Mouse (Mus musculus) hindbrain, embryonic 10.5 days (tissue): ENCODE measurements around the gene Atp13a5. TPM values are rescaled to one million over a fixed set of nuclear protein-coding genes. Genes with fewer than 3 reads are reported as not detected.

Experiments
- DNase-seq: peaks from one replicate; pipeline ENCODE4 v3.0.0-alpha.2; 2017; ENCODE audit warnings: low spot score
- H3K27ac ChIP-seq: fragments of 300-500 bp; sonication (generic); 2 replicates; pipeline ENCODE4 v1.5.1; 2016; ENCODE audit warnings: mild to moderate bottlenecking, moderate library complexity
- H3K27me3 ChIP-seq: fragments of 300-500 bp; sonication (generic); 2 replicates; pipeline ENCODE4 v1.6.1; 2016; ENCODE audit warnings: mild to moderate bottlenecking; ENCODE audit not compliant: poor library complexity, insufficient read depth, severe bottlenecking
- H3K36me3 ChIP-seq: fragments of 300-500 bp; sonication (generic); 2 replicates; pipeline ENCODE4 v1.6.1; 2016; ENCODE audit warnings: mild to moderate bottlenecking, moderate library complexity
- H3K4me1 ChIP-seq: fragments of 300-500 bp; sonication (generic); replicated peaks from 2 replicates; pipeline ENCODE4 v1.6.1; 2016; ENCODE audit warnings: mild to moderate bottlenecking
- H3K4me3 ChIP-seq: fragments of 300-500 bp; sonication (generic); 2 replicates; pipeline ENCODE4 v1.5.1; 2016; ENCODE audit warnings: mild to moderate bottlenecking, moderate library complexity
- H3K9me3 ChIP-seq: fragments of 300-500 bp; sonication (generic); 2 replicates; pipeline ENCODE4 v1.6.1; 2016; ENCODE audit warnings: mild to moderate bottlenecking, moderate library complexity
- WGBS: fragments of 180-500 bp; shearing (Covaris S2); methylation state at CpG from one replicate; pipeline ENCODE4 v1.1.7; 2016; 5-methylcytosine and 5-hydroxymethylcytosine counted together
- polyA plus RNA-seq: library from polyadenylated mRNA; unstranded; fragments of >200 nt; fragmentation: Nextera tagmentation; extraction: Ambion mirVana; gene quantifications from 2 replicates; pipeline ENCODE4 v1.2.1, GENCODE M21; 2016

Atp13a5 gene
- 0.10 TPM in 1 of 2 replicates, not detected in the other for polyA plus RNA-seq

DNA sequence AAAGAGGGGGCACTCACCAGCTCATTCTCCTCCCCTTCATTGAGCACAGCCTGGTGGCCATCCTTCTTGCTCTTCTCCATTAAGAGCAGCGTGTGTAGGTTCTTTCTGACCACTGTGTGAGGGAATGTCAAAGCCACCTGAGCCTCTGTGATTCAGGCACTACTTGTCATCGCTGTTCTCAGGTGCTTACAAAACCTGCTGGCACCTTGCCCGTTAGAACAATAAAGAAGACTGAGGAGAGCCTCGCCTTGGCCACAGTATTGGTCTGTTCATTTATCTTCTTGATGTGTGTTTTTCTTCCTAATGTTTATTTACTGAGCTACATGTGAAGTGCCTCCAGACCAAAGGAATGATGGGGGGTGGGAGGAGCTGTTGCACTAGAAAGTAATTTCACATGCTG, at the start of gene Atp13a5:
TSS of gene Atp13a5 (minus strand) at position 275 of the 400 bp plus-strand sequence.
- Histone ChIP-seq H3K9me3 (no peaks in the 10 kb centered on the region), H3K36me3 (no peaks in the 10 kb centered on the region), H3K4me3 (no peak within 1 kb of the TSS), H3K27me3 (no peaks in the 10 kb centered on the region), H3K27ac (no peak within 1 kb of the TSS), H3K4me1 (no peaks in the 10 kb centered on the region)
- WGBS, result 84% methylated on average over 4 of the region's 4 CpGs
- no peak for DNase-seq

GRCm38 (mm10) chr16:29414822-29415221, 36.3 kb upstream of the Atp13a5 start:
- Histone ChIP-seq H3K4me3 (no peak overlapping the region), H3K27ac (no peak overlapping the region), H3K36me3 (no peaks in the 10 kb centered on the region), H3K4me1 (no peaks in the 10 kb centered on the region), H3K27me3 (no peaks in the 10 kb centered on the region), H3K9me3 (no peaks in the 10 kb centered on the region)
- WGBS, result 90% methylated on average over 6 of the region's 6 CpGs
- no peak for DNase-seq

DNA sequence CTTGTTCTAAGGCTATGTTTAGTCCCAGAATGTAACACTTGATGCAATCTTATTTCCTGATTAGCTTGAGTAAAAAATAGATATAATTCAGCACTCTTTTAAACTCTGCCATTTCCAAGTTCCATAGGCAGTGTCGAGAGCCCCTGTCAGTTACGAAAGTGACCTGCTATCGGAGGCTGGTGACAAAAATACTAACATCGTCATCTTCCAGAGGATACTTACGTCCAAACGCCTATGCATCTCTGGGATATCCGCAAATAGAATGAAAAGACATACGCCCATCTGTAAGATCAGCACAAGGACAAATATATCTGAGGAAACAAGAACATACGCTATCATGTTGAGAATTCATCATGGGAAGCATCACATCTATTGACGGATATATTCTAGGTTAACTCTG, 28.8 kb upstream of the Atp13a5 start:
- 94% methylated on average over 10 of the region's 10 CpGs for WGBS
- H3K4me1 ChIP-seq, result no peaks in the 10 kb centered on the region
- H3K36me3 ChIP-seq, result no peaks in the 10 kb centered on the region
- H3K27ac ChIP-seq, result no peak overlapping the region
- H3K9me3 ChIP-seq, result no peaks in the 10 kb centered on the region
- DNase-seq, result no peak
- no peaks in the 10 kb centered on the region for H3K27me3 ChIP-seq
- no peak overlapping the region for H3K4me3 ChIP-seq

- Histone ChIP-seq H3K4me3 (no peak overlapping the region), H3K9me3 (no peaks in the 10 kb centered on the region), H3K36me3 (no peaks in the 10 kb centered on the region), H3K27me3 (no peaks in the 10 kb centered on the region), H3K27ac (no peak overlapping the region), H3K4me1 (no peaks in the 10 kb centered on the region)
- no peak for DNase-seq
- 88% methylated on average over 2 of the region's 2 CpGs for WGBS
Observed at GRCm38 (mm10) chr16:29399079-29399478, 20.5 kb upstream of the Atp13a5 start.

DNA sequence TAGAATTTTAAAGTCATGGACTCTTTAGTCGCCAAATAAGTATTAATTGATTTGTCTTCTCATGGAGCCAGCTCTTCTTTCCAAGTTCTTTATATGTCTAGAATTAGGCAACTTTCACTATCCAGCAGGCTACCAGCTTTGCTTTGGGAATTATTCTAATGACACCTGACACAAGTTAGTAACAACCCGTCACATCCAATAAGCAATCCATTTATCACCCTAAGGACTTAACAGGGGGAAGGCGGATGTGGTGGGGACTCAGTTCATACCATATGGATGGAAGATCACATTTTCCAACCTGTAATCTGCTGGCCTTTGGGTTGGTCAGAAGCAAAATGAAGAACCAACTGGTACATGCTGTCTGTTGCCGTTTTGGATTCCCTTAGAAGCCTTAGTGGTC, 6.2 kb upstream of the Atp13a5 start:
- Histone ChIP-seq H3K27me3 (no peaks in the 10 kb centered on the region), H3K9me3 (no peaks in the 10 kb centered on the region), H3K27ac (no peak overlapping the region), H3K4me3 (no peak overlapping the region), H3K36me3 (no peaks in the 10 kb centered on the region), H3K4me1 (no peaks in the 10 kb centered on the region)
- DNase-seq, result no peak
- WGBS, result 89% methylated on average over 4 of the region's 4 CpGs

- H3K27me3 ChIP-seq, result no peaks in the 10 kb centered on the region
- no peaks in the 10 kb centered on the region for H3K4me1 ChIP-seq
- WGBS, result 92% methylated on average over 8 of the region's 8 CpGs
- DNase-seq, result no peak
- H3K27ac ChIP-seq, result no peak overlapping the region
- H3K4me3 ChIP-seq, result no peak overlapping the region
- H3K9me3 ChIP-seq, result no peaks in the 10 kb centered on the region
- H3K36me3 ChIP-seq, result no peaks in the 10 kb centered on the region
Observed at GRCm38 (mm10) chr16:29374636-29375035, 3.9 kb downstream of the Atp13a5 start.

- Histone ChIP-seq H3K4me1 (no peaks in the 10 kb centered on the region), H3K9me3 (no peaks in the 10 kb centered on the region), H3K36me3 (no peaks in the 10 kb centered on the region), H3K4me3 (no peak overlapping the region), H3K27me3 (no peaks in the 10 kb centered on the region), H3K27ac (no peak overlapping the region)
- WGBS, result 80% methylated on average over 3 of the region's 3 CpGs
- DNase-seq, result no peak
Observed at GRCm38 (mm10) chr16:29331351-29332044, 47.0 kb downstream of the Atp13a5 start.

GRCm38 (mm10) chr16:29330948-29331347, 47.6 kb downstream of the Atp13a5 start:
- no peak for DNase-seq
- no peaks in the 10 kb centered on the region for H3K9me3 ChIP-seq
- H3K27ac ChIP-seq, result no peak overlapping the region
- H3K27me3 ChIP-seq, result no peaks in the 10 kb centered on the region
- H3K36me3 ChIP-seq, result no peaks in the 10 kb centered on the region
- H3K4me3 ChIP-seq, result no peak overlapping the region
- H3K4me1 ChIP-seq, result no peaks in the 10 kb centered on the region
- WGBS, result 86% methylated on average over 5 of the region's 5 CpGs

DNA sequence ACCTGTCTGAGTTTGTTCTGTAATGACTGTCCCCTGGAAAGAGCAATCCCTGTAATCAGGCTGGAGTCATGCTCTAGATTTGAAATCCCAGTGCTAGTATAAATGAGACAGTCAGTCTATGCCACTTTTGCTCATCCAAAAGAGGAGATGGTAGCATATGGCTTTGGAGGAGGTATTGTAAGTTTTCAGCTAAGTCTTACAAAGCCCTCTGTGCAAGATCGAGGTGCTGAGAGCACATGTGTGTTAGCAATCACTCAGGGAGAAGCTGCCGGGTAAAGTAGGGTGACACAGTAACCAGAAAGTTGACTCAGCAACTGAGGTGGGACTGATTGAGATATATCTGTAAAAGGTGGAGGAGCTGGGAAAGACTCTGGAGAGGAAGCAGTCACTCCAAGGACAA, 49.3 kb downstream of the Atp13a5 start:
- Histone ChIP-seq H3K27me3 (no peaks in the 10 kb centered on the region), H3K4me3 (no peak overlapping the region), H3K27ac (no peak overlapping the region), H3K9me3 (no peaks in the 10 kb centered on the region), H3K36me3 (no peaks in the 10 kb centered on the region), H3K4me1 (no peaks in the 10 kb centered on the region)
- 84% methylated on average over 2 of the region's 2 CpGs for WGBS
- no peak for DNase-seq

GRCm38 (mm10) chr16:29327910-29328309, 50.6 kb downstream of the Atp13a5 start:
- DNase-seq, result no peak
- no peaks in the 10 kb centered on the region for H3K27me3 ChIP-seq
- 70% methylated on average over 3 of the region's 3 CpGs for WGBS
- no peak overlapping the region for H3K4me3 ChIP-seq
- H3K9me3 ChIP-seq, result no peaks in the 10 kb centered on the region
- no peaks in the 10 kb centered on the region for H3K36me3 ChIP-seq
- H3K4me1 ChIP-seq, result no peaks in the 10 kb centered on the region
- no peak overlapping the region for H3K27ac ChIP-seq

GRCm38 (mm10) chr16:29325233-29325919, 53.2 kb downstream of the Atp13a5 start:
- Histone ChIP-seq H3K4me1 (no peaks in the 10 kb centered on the region), H3K9me3 (no peaks in the 10 kb centered on the region), H3K27ac (no peak overlapping the region), H3K4me3 (no peak overlapping the region), H3K27me3 (no peaks in the 10 kb centered on the region), H3K36me3 (no peaks in the 10 kb centered on the region)
- no peak for DNase-seq
- WGBS, result 88% methylated on average over 7 of the region's 7 CpGs

- no peaks in the 10 kb centered on the region for H3K9me3 ChIP-seq
- 89% methylated on average over 3 of the region's 3 CpGs for WGBS
- DNase-seq, result no peak
- H3K4me1 ChIP-seq, result no peaks in the 10 kb centered on the region
- no peaks in the 10 kb centered on the region for H3K36me3 ChIP-seq
- H3K4me3 ChIP-seq, result no peak overlapping the region
- H3K27me3 ChIP-seq, result no peaks in the 10 kb centered on the region
- H3K27ac ChIP-seq, result no peak overlapping the region
Observed at GRCm38 (mm10) chr16:29320717-29321116, 57.8 kb downstream of the Atp13a5 start.

GRCm38 (mm10) chr16:29315391-29315790, 63.1 kb downstream of the Atp13a5 start:
- H3K36me3 ChIP-seq, result no peaks in the 10 kb centered on the region
- 91% methylated on average over 3 of the region's 3 CpGs for WGBS
- no peak overlapping the region for H3K27ac ChIP-seq
- H3K9me3 ChIP-seq, result no peaks in the 10 kb centered on the region
- DNase-seq, result no peak
- no peaks in the 10 kb centered on the region for H3K27me3 ChIP-seq
- no peaks in the 10 kb centered on the region for H3K4me1 ChIP-seq
- H3K4me3 ChIP-seq, result no peak overlapping the region
